Mouse (Mus musculus): ENCODE results near the gene Pdgfa. TPM values are rescaled to one million over a fixed set of nuclear protein-coding genes. Genes with fewer than 3 reads are reported as not detected.

The Pdgfa gene
- polyA plus RNA-seq (2016; fragmentation: Nextera tagmentation; extraction: Ambion mirVana), result 1.9 and 2.8 TPM in 2 replicates

GRCm38 (mm10) chr5:138997171-138997788 lies at the start of gene Pdgfa:
Gene Pdgfa, minus strand, starts transcription at chr5:138997370.
- H3K27ac ChIP-seq, result no peak within 1 kb of the TSS
- H3K4me2 ChIP-seq, result peak within 1 kb of the TSS; percentile 72
- no peak within 1 kb of the TSS for H3K9ac ChIP-seq
- 2% methylated on average over 48 of the region's 48 CpGs for WGBS (ENCODE audit: insufficient replicate concordance)
- no peak for ATAC-seq
- peak within 1 kb of the TSS; percentile 57 for H3K4me3 ChIP-seq
- peaks cover 24% of the 10 kb centered on the region for H3K4me1 ChIP-seq
- H3K36me3 ChIP-seq, result no peaks in the 10 kb centered on the region
- no peaks in the 10 kb centered on the region for H3K9me3 ChIP-seq (replicated peaks)
- peaks cover 97% of the 10 kb centered on the region for H3K27me3 ChIP-seq (replicated peaks)

- no peak overlapping the region for H3K4me3 ChIP-seq
- 0 out of 2 replicates have a peak, but pooled peaks cover 6% of the 10 kb centered on the region for H3K27me3 ChIP-seq (replicated peaks)
- 39% methylated on average over 5 of the region's 5 CpGs for WGBS (ENCODE audit: insufficient replicate concordance)
- no peaks in the 10 kb centered on the region for H3K36me3 ChIP-seq
- no peak overlapping the region for H3K9ac ChIP-seq
- H3K4me2 ChIP-seq, result no peak overlapping the region
- no peak overlapping the region for H3K27ac ChIP-seq
- H3K4me1 ChIP-seq, result no peaks in the 10 kb centered on the region
- ATAC-seq, result no peak
- no peaks in the 10 kb centered on the region for H3K9me3 ChIP-seq (replicated peaks)
These were observed 49.5 kb upstream of the Pdgfa start for GRCm38 (mm10) chr5:139046636-139047035.

GRCm38 (mm10) chr5:139043546-139043945 lies 46.4 kb upstream of the Pdgfa start:
- ATAC-seq, result no peak

GRCm38 (mm10) chr5:139042299-139042698 lies 45.1 kb upstream of the Pdgfa start:
- Histone ChIP-seq H3K27me3 (replicated peaks) (no peaks in the 10 kb centered on the region), H3K9ac (no peak overlapping the region), H3K27ac (no peak overlapping the region), H3K4me3 (no peak overlapping the region), H3K36me3 (no peaks in the 10 kb centered on the region), H3K4me2 (no peak overlapping the region), H3K4me1 (no peaks in the 10 kb centered on the region), H3K9me3 (replicated peaks) (no peaks in the 10 kb centered on the region)
- WGBS (ENCODE audit: insufficient replicate concordance), result 42% methylated on average over 12 of the region's 12 CpGs
- ATAC-seq, result no peak

More at GRCm38 (mm10) chr5:139043546-139043945, 46.4 kb upstream of the Pdgfa start:
- no peak overlapping the region for H3K27ac ChIP-seq
- no peak overlapping the region for H3K4me2 ChIP-seq
- H3K4me3 ChIP-seq, result no peak overlapping the region
- no peaks in the 10 kb centered on the region for H3K9me3 ChIP-seq (replicated peaks)
- H3K27me3 ChIP-seq (replicated peaks), result no peaks in the 10 kb centered on the region
- no peaks in the 10 kb centered on the region for H3K4me1 ChIP-seq
- 52% methylated on average over 4 of the region's 4 CpGs for WGBS (ENCODE audit: insufficient replicate concordance)
- no peak overlapping the region for H3K9ac ChIP-seq
- H3K36me3 ChIP-seq, result no peaks in the 10 kb centered on the region

GRCm38 (mm10) chr5:139035171-139035570 lies 38.0 kb upstream of the Pdgfa start:
- H3K9me3 ChIP-seq (replicated peaks), result no peaks in the 10 kb centered on the region
- no peaks in the 10 kb centered on the region for H3K36me3 ChIP-seq
- H3K4me1 ChIP-seq, result 0 out of 2 replicates have a peak, but pooled peaks cover 4% of the 10 kb centered on the region
- H3K4me2 ChIP-seq, result no peak overlapping the region
- H3K4me3 ChIP-seq, result no peak overlapping the region
- H3K27ac ChIP-seq, result no peak overlapping the region
- WGBS (ENCODE audit: insufficient replicate concordance), result 66% methylated on average over 2 of the region's 2 CpGs
- no peak overlapping the region for H3K9ac ChIP-seq
- no peak for ATAC-seq
- no peaks in the 10 kb centered on the region for H3K27me3 ChIP-seq (replicated peaks)

- ATAC-seq, result no peak
- no peak overlapping the region for H3K4me3 ChIP-seq
- no peak overlapping the region for H3K4me2 ChIP-seq
- 37% methylated on average over 6 of the region's 6 CpGs for WGBS (ENCODE audit: insufficient replicate concordance)
- no peaks in the 10 kb centered on the region for H3K9me3 ChIP-seq (replicated peaks)
- H3K27ac ChIP-seq, result no peak overlapping the region
- H3K27me3 ChIP-seq (replicated peaks), result no peaks in the 10 kb centered on the region
- H3K36me3 ChIP-seq, result no peaks in the 10 kb centered on the region
- H3K9ac ChIP-seq, result no peak overlapping the region
- 0 out of 2 replicates have a peak, but pooled peaks cover 4% of the 10 kb centered on the region for H3K4me1 ChIP-seq
These were observed 37.6 kb upstream of the Pdgfa start for GRCm38 (mm10) chr5:139034746-139035145.

- Histone ChIP-seq H3K4me2 (no peak overlapping the region), H3K36me3 (no peaks in the 10 kb centered on the region), H3K27me3 (replicated peaks) (no peaks in the 10 kb centered on the region), H3K9ac (no peak overlapping the region), H3K27ac (no peak overlapping the region), H3K9me3 (replicated peaks) (no peaks in the 10 kb centered on the region), H3K4me1 (0 out of 2 replicates have a peak, but pooled peaks cover 4% of the 10 kb centered on the region), H3K4me3 (no peak overlapping the region)
- no peak for ATAC-seq
- 55% methylated on average over 14 of the region's 14 CpGs for WGBS (ENCODE audit: insufficient replicate concordance)
These were observed 36.5 kb upstream of the Pdgfa start for GRCm38 (mm10) chr5:139033406-139034317.

- H3K4me1 ChIP-seq, result peaks cover 4% of the 10 kb centered on the region; the same call in 1 of the 2 replicates
- no peak for ATAC-seq
- H3K9ac ChIP-seq, result no peak overlapping the region
- WGBS (ENCODE audit: insufficient replicate concordance), result 66% methylated on average over 15 of the region's 15 CpGs
- no peak overlapping the region for H3K4me3 ChIP-seq
- H3K27ac ChIP-seq, result no peak overlapping the region
- no peaks in the 10 kb centered on the region for H3K36me3 ChIP-seq
- no peaks in the 10 kb centered on the region for H3K9me3 ChIP-seq (replicated peaks)
- H3K4me2 ChIP-seq, result no peak overlapping the region
- H3K27me3 ChIP-seq (replicated peaks), result no peaks in the 10 kb centered on the region
These were observed 30.4 kb upstream of the Pdgfa start for GRCm38 (mm10) chr5:139027603-139028002.

GRCm38 (mm10) chr5:139024351-139025105 lies 27.4 kb upstream of the Pdgfa start:
- Histone ChIP-seq H3K9me3 (replicated peaks) (no peaks in the 10 kb centered on the region), H3K27ac (no peak overlapping the region; the same call in 1 of the 2 replicates), H3K4me3 (no peak overlapping the region), H3K27me3 (replicated peaks) (no peaks in the 10 kb centered on the region), H3K36me3 (no peaks in the 10 kb centered on the region), H3K4me1 (peaks cover 5% of the 10 kb centered on the region; the same call in 1 of the 2 replicates), H3K9ac (no peak overlapping the region), H3K4me2 (no peak overlapping the region)
- 37% methylated on average over 12 of the region's 12 CpGs for WGBS (ENCODE audit: insufficient replicate concordance)
- ATAC-seq, result no peak

- ATAC-seq, result no peak
- WGBS (ENCODE audit: insufficient replicate concordance), result 59% methylated on average over 6 of the region's 6 CpGs
- Histone ChIP-seq H3K27me3 (replicated peaks) (no peaks in the 10 kb centered on the region), H3K4me1 (peaks cover 19% of the 10 kb centered on the region; the same call in 1 of the 2 replicates), H3K27ac (no peak overlapping the region), H3K4me3 (no peak overlapping the region), H3K9ac (no peak overlapping the region), H3K4me2 (no peak overlapping the region), H3K36me3 (no peaks in the 10 kb centered on the region), H3K9me3 (replicated peaks) (no peaks in the 10 kb centered on the region)
These were observed 23.4 kb upstream of the Pdgfa start for GRCm38 (mm10) chr5:139020595-139020994.

- ATAC-seq, result no peak
- Histone ChIP-seq H3K4me3 (no peak overlapping the region), H3K9ac (no peak overlapping the region), H3K27ac (no peak overlapping the region), H3K4me2 (no peak overlapping the region), H3K36me3 (no peaks in the 10 kb centered on the region), H3K9me3 (replicated peaks) (no peaks in the 10 kb centered on the region), H3K4me1 (peaks cover 27% of the 10 kb centered on the region; the same call in 1 of the 2 replicates), H3K27me3 (replicated peaks) (no peaks in the 10 kb centered on the region)
- WGBS (ENCODE audit: insufficient replicate concordance), result 55% methylated on average over 15 of the region's 15 CpGs
These were observed 20.4 kb upstream of the Pdgfa start for GRCm38 (mm10) chr5:139017371-139018124.

All from liver, embryonic 12.5 days (tissue).